Mouse (Mus musculus) liver, embryonic 12.5 days (tissue): ENCODE measurements around the gene Mogs. TPM values are rescaled to one million over a fixed set of nuclear protein-coding genes. Genes with fewer than 3 reads are reported as not detected.

ENCODE experiments used
- ATAC-seq: fragments of 200-750 bp; cut with Nextera tagmentation; 2 replicates; pipeline ENCODE4 v1.8.0; 2017; ENCODE audit warnings: moderate number of reproducible peaks, mild to moderate bottlenecking, moderate library complexity
- H3K27ac ChIP-seq: fragments of 300-500 bp; sonication (generic); 2 replicates; pipeline ENCODE4 v1.5.1; 2016; ENCODE audit warnings: mild to moderate bottlenecking
- H3K27me3 ChIP-seq: fragments of 300-500 bp; sonication (generic); replicated peaks from 2 replicates; pipeline ENCODE4 v1.6.1; 2016; ENCODE audit warnings: mild to moderate bottlenecking, moderate library complexity
- H3K36me3 ChIP-seq: fragments of 300-500 bp; sonication (generic); 2 replicates; pipeline ENCODE4 v1.6.1; 2016; ENCODE audit warnings: mild to moderate bottlenecking, moderate library complexity
- H3K4me1 ChIP-seq: fragments of 300-500 bp; sonication (generic); 2 replicates; pipeline ENCODE4 v1.6.1; 2016
- H3K4me2 ChIP-seq: fragments of 300-500 bp; sonication (generic); 2 replicates; pipeline ENCODE4 v1.6.1; 2016; ENCODE audit warnings: mild to moderate bottlenecking, moderate library complexity
- H3K4me3 ChIP-seq: fragments of 300-500 bp; sonication (generic); 2 replicates; pipeline ENCODE4 v1.5.1; 2016; ENCODE audit warnings: mild to moderate bottlenecking, moderate library complexity
- H3K9ac ChIP-seq: fragments of 300-500 bp; sonication (generic); 2 replicates; pipeline ENCODE4 v1.6.1; 2016; ENCODE audit warnings: mild to moderate bottlenecking, moderate library complexity
- H3K9me3 ChIP-seq: fragments of 300-500 bp; sonication (generic); replicated peaks from 2 replicates; pipeline ENCODE4 v1.6.1; 2016; ENCODE audit warnings: mild to moderate bottlenecking, moderate library complexity
- WGBS: fragments of 180-500 bp; shearing (Covaris S2); methylation state at CpG from one replicate; pipeline ENCODE4 v1.1.7; 2016; ENCODE audit not compliant: insufficient replicate concordance; 5-methylcytosine and 5-hydroxymethylcytosine counted together
- polyA plus RNA-seq: library from polyadenylated mRNA; unstranded; fragments of >200 nt; fragmentation: Nextera tagmentation; extraction: Ambion mirVana; gene quantifications from 2 replicates; pipeline ENCODE4 v1.2.1, GENCODE M21; 2016

Gene Mogs
- polyA plus RNA-seq, 1 experiment from 2014 or later: 86.9 TPM

DNA sequence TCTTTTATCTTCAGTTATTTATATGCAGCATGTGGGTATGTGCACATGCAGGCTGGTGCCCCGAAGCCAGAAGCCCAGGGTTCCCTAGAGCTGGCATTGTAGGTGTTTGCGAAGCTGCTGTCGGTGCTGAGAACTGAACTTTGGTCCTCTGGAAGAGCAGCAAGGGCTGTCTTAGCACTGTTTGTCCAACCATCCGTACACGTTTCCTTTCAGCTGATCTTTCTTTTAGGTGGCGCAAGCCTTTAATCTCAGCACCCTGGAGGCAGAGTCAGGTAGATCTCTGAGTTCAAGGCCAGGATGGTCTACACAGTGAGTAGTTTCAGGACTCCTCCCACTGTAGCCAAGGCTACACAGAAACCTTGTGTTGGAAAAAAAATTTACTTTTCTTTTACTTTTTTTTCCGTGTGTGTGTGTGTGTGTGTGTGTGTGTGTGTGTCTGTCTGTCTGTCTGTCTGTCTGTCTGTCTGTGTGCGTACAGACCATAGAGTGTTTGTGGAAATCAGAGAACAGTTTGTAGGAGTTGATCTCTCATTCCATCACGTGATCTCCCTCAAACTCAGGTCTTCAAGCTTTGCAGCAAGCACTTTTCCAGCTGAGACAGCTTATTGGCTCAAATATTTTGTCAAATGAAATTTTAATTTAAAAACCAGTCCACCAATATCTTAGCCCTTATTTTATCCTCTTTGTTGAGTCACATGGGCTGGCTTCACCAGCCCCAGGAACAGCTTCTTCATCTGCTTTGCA lies 17.1 kb downstream of the Mogs start:
- Histone ChIP-seq H3K36me3 (no peaks in the 10 kb centered on the region), H3K27ac (peak overlapping the region; percentile 65), H3K4me1 (peaks cover 47% of the 10 kb centered on the region), H3K9me3 (no peaks in the 10 kb centered on the region), H3K4me2 (no peak overlapping the region), H3K4me3 (no peak overlapping the region), H3K27me3 (peaks cover 36% of the 10 kb centered on the region), H3K9ac (no peak overlapping the region)
- WGBS: 68% methylated on average over 9 of the region's 9 CpGs
- ATAC-seq: no peak

- Histone ChIP-seq H3K4me2 (no peak overlapping the region), H3K27me3 (peaks cover 51% of the 10 kb centered on the region), H3K9me3 (no peaks in the 10 kb centered on the region), H3K9ac (no peak overlapping the region), H3K36me3 (no peaks in the 10 kb centered on the region), H3K4me1 (peaks cover 66% of the 10 kb centered on the region), H3K27ac (no peak overlapping the region), H3K4me3 (no peak overlapping the region)
- no peak for ATAC-seq
- WGBS: 58% methylated on average over 3 of the region's 3 CpGs
Measured at GRCm38 (mm10) chr6:83134226-83134625, 18.9 kb downstream of the Mogs start.

GRCm38 (mm10) chr6:83134951-83135513 lies 19.7 kb downstream of the Mogs start, which contains the start of gene Rtkn:
Gene Rtkn (plus strand): TSS chr6:83135463.
- peak within 1 kb of the TSS; percentile 71 for H3K9ac ChIP-seq
- peak within 1 kb of the TSS; percentile 57 for H3K4me3 ChIP-seq
- ATAC-seq: no peak
- peak within 1 kb of the TSS; percentile 70 for H3K4me2 ChIP-seq
- H3K36me3 ChIP-seq: no peaks in the 10 kb centered on the region
- H3K9me3 ChIP-seq: no peaks in the 10 kb centered on the region
- H3K27ac ChIP-seq: peak within 1 kb of the TSS; percentile 83; the same call in 1 of the 2 replicates
- WGBS: 57% methylated on average over 7 of the region's 7 CpGs
- H3K27me3 ChIP-seq: peaks cover 57% of the 10 kb centered on the region
- peaks cover 67% of the 10 kb centered on the region for H3K4me1 ChIP-seq

GRCm38 (mm10) chr6:83135571-83136161 lies 20.4 kb downstream of the Mogs start:
- ATAC-seq: no peak
- 29% methylated on average over 37 of the region's 37 CpGs for WGBS
- H3K27ac ChIP-seq: 0 out of 2 replicates have a peak overlapping the region, but pooled peaks have one; percentile 83
- H3K4me2 ChIP-seq: peak overlapping the region; percentile 70
- H3K9me3 ChIP-seq: no peaks in the 10 kb centered on the region
- no peaks in the 10 kb centered on the region for H3K36me3 ChIP-seq
- peaks cover 60% of the 10 kb centered on the region for H3K27me3 ChIP-seq
- peaks cover 67% of the 10 kb centered on the region for H3K4me1 ChIP-seq
- peak overlapping the region; percentile 71 for H3K9ac ChIP-seq
- peak overlapping the region; percentile 57 for H3K4me3 ChIP-seq

DNA sequence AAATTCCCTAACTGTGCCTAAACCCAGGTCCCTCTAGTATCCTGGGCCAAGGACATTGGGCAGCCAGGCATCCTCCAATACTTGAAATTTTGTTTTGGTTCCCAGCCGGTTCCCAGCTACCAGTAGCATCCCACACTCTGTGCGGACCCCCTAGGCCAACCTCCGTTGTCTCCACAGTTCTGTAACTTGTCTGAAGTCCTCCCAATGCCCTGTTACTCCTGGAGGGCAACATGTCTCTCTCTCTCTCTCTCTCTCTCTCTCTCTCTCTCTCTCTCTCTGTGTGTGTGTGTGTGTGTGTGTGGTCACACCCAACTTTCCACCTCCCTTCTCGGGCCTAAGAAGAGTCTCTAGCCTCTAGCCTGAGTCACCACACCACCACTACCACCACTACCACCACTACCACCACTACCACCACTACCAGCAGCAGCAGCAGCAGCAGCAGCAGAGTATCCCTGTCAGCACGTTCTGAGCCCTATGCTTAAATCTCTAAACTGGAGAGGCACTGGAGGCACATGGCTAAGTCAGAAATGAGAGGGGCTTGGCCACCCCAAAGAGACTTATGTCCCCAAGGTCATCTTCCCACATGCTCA lies 21.1 kb downstream of the Mogs start:
- WGBS: 32% methylated on average over 5 of the region's 5 CpGs
- Histone ChIP-seq H3K4me3 (peak overlapping the region; percentile 57), H3K36me3 (no peaks in the 10 kb centered on the region), H3K4me2 (peak overlapping the region; percentile 70), H3K4me1 (peaks cover 61% of the 10 kb centered on the region), H3K9me3 (no peaks in the 10 kb centered on the region), H3K9ac (peak overlapping the region; percentile 71), H3K27me3 (peaks cover 67% of the 10 kb centered on the region), H3K27ac (peak overlapping the region; percentile 83)
- no peak for ATAC-seq

- Histone ChIP-seq H3K4me3 (peak overlapping the region; percentile 57), H3K4me1 (peaks cover 64% of the 10 kb centered on the region), H3K9ac (peak overlapping the region; percentile 71), H3K27me3 (peaks cover 74% of the 10 kb centered on the region), H3K27ac (peak overlapping the region; percentile 83), H3K4me2 (peak overlapping the region; percentile 70), H3K9me3 (no peaks in the 10 kb centered on the region), H3K36me3 (no peaks in the 10 kb centered on the region)
- WGBS: 4% methylated on average over 26 of the region's 26 CpGs
- peak; percentile 53 for ATAC-seq
Measured at GRCm38 (mm10) chr6:83136881-83137575, 21.7 kb downstream of the Mogs start.

DNA sequence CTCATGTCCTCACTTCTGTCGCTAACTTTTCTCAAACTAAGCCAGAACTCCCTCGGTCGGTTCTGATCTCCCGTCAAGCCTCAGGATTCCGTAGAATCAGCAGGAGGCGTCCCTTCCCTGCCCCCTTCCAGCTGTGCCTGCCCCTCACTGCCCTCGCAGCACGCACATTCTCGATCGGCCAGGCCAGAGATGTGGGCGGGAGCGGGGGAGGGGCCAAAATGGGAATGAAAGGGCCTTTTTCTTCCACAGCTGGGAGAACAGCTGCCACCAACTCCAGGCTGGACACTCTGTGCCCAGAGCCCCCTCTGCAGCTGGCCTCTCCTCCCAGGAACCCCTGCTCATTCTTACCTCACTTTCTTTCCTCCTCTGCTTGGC lies 22.3 kb downstream of the Mogs start:
- Histone ChIP-seq H3K4me2 (peak overlapping the region; percentile 70), H3K27ac (peak overlapping the region; percentile 83), H3K9me3 (no peaks in the 10 kb centered on the region), H3K4me1 (peaks cover 69% of the 10 kb centered on the region), H3K9ac (peak overlapping the region; percentile 71), H3K4me3 (peak overlapping the region; percentile 57), H3K27me3 (peaks cover 79% of the 10 kb centered on the region), H3K36me3 (no peaks in the 10 kb centered on the region)
- ATAC-seq: peak; percentile 67
- under 1% methylated on average over 12 of the region's 12 CpGs for WGBS

- 3% methylated on average over 11 of the region's 11 CpGs for WGBS
- ATAC-seq: peak; percentile 27; the same call in 1 of the 2 replicates
- H3K36me3 ChIP-seq: no peaks in the 10 kb centered on the region
- H3K4me3 ChIP-seq: peak overlapping the region; percentile 57
- peaks cover 73% of the 10 kb centered on the region for H3K4me1 ChIP-seq
- peak overlapping the region; percentile 71 for H3K9ac ChIP-seq
- no peaks in the 10 kb centered on the region for H3K9me3 ChIP-seq
- H3K27ac ChIP-seq: peak overlapping the region; percentile 83
- peak overlapping the region; percentile 70 for H3K4me2 ChIP-seq
- peaks cover 84% of the 10 kb centered on the region for H3K27me3 ChIP-seq
Measured at GRCm38 (mm10) chr6:83138056-83138455, 22.8 kb downstream of the Mogs start.

DNA sequence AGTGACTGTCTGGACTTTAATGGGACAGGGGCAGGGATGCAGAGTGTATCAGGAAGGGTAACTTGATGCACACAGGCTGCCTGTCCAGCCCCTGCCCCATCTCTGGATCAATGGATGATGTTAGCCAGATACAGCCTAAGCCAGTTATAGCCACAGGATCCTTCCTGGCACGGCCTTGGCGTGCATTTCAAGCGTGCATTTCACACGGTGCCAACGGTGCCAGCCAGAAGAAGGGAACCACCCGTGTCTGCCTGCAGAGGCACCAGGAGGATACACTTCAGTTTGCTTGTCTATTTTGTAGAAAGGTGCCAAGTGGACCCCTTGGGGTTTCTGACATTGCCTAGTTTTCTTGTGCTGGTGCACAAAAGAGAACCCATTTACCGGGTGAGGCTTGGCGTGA lies 24.7 kb downstream of the Mogs start:
- Histone ChIP-seq H3K9ac (no peak overlapping the region), H3K4me2 (no peak overlapping the region), H3K36me3 (no peaks in the 10 kb centered on the region), H3K4me3 (no peak overlapping the region), H3K27ac (no peak overlapping the region), H3K9me3 (no peaks in the 10 kb centered on the region), H3K27me3 (peaks cover 81% of the 10 kb centered on the region), H3K4me1 (peaks cover 59% of the 10 kb centered on the region)
- 79% methylated on average over 8 of the region's 8 CpGs for WGBS
- no peak for ATAC-seq

DNA sequence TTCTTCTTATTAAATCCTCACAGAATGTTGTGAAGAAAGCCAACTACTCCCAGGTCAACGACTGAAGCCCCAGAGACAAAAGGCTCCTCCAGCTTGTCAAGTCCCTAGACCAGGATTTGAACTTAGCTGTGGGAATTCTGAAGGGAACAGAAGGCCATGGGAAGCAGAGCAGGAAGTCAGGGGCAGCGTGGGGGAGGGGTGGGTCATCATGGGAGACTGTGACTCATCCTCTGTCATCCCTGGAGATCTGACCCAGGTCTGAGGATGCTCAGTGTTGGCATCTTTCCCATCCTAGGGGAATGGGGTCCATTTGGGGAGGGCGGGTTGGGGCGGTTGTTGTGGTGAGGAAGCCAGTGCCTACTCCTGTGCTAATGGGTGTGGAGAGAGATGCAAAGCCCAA lies 26.3 kb downstream of the Mogs start:
- peaks cover 54% of the 10 kb centered on the region for H3K4me1 ChIP-seq
- H3K36me3 ChIP-seq: no peaks in the 10 kb centered on the region; the same call in 1 of the 2 replicates
- H3K4me3 ChIP-seq: no peak overlapping the region
- 38% methylated on average over 4 of the region's 4 CpGs for WGBS
- peaks cover 65% of the 10 kb centered on the region for H3K27me3 ChIP-seq
- no peak for ATAC-seq
- peak overlapping the region; percentile 56 for H3K4me2 ChIP-seq
- H3K27ac ChIP-seq: no peak overlapping the region
- no peak overlapping the region for H3K9ac ChIP-seq
- H3K9me3 ChIP-seq: no peaks in the 10 kb centered on the region

DNA sequence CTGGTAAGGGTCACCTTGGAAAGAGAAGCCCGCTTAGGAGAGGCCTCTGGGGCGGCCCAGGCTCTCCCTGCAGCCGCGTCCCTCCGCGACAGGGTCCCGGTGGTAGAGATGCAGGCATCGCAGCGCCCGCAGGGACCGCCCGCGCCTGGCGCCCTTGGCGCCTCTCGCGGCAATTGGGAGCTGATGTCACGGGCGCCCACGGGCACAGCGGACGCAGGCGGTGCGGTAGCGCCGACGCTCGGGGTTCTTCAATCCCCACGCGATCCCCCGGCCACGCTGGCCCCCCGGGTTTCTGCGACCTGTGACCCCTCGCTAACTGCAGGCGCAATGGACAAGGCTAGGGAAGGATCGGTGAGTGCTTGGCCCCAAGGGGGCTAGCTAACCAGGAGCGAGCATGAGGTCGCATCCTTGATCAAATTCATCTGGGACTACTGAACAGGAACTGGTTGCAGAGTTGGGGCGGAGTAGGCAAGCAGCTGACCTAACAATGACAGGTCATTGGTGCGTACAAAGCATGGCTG lies 27.0 kb downstream of the Mogs start:
- Histone ChIP-seq H3K27me3 (peaks cover 59% of the 10 kb centered on the region), H3K4me2 (peak overlapping the region; percentile 56), H3K27ac (no peak overlapping the region), H3K4me1 (peaks cover 48% of the 10 kb centered on the region), H3K36me3 (peaks cover 3% of the 10 kb centered on the region; the same call in 1 of the 2 replicates), H3K9ac (0 out of 2 replicates have a peak overlapping the region, but pooled peaks have one; percentile 5), H3K9me3 (no peaks in the 10 kb centered on the region), H3K4me3 (peak overlapping the region; percentile 30)
- no peak for ATAC-seq
- WGBS: 4% methylated on average over 41 of the region's 41 CpGs
